Mouse (Mus musculus) gastrocnemius, postnatal 14 days (tissue): ENCODE results near the gene Tspan31. TPM values are rescaled to one million over a fixed set of nuclear protein-coding genes. Genes with fewer than 3 reads are reported as not detected.
A peak's percentile ranks its signal among the peaks of the same experiment; 100 is the strongest.

Experiments
- DNase-seq: peaks from one replicate; pipeline ENCODE4 v3.0.0; 2021; ENCODE audit warnings: mixed read lengths
- intact Hi-C: fragments of 180-260 bp; cut with DNase I; formaldehyde crosslinking; loops from one replicate; pipeline ENCODE4 v1.15.1; 2025; ENCODE audit warnings: low total_unique reads
- long read RNA-seq, 2 experiments: library from polyadenylated mRNA; stranded (forward); transcript quantifications; one replicate each; pipeline ENCODE4 v2.0.0; 2021
- total RNA-seq, 2 experiments: library from RNA; stranded (reverse); gene quantifications; 2 replicates each; pipeline ENCODE4 v1.2.3; 2021

Gene Tspan31
- total RNA-seq, result 10 to 100 TPM; 26.5 to 31.6 TPM
- long read RNA-seq, experiment 1, transcript Tspan31-201 (6 exons, 1,556 nt), result major isoform, 36 of 38 reads
- long read RNA-seq, experiment 1, partial matches to known transcripts, result 1 of 38 reads
- long read RNA-seq, experiment 1, other reads (novel, unspliced or antisense), result 1 of 38 reads
- long read RNA-seq, experiment 2, transcript Tspan31-201 (6 exons, 1,556 nt), result major isoform, 38 of 40 reads
- long read RNA-seq, experiment 2, partial matches to known transcripts, result 1 of 40 reads
- long read RNA-seq, experiment 2, other reads (novel, unspliced or antisense), result 0 of 40 reads

DNA sequence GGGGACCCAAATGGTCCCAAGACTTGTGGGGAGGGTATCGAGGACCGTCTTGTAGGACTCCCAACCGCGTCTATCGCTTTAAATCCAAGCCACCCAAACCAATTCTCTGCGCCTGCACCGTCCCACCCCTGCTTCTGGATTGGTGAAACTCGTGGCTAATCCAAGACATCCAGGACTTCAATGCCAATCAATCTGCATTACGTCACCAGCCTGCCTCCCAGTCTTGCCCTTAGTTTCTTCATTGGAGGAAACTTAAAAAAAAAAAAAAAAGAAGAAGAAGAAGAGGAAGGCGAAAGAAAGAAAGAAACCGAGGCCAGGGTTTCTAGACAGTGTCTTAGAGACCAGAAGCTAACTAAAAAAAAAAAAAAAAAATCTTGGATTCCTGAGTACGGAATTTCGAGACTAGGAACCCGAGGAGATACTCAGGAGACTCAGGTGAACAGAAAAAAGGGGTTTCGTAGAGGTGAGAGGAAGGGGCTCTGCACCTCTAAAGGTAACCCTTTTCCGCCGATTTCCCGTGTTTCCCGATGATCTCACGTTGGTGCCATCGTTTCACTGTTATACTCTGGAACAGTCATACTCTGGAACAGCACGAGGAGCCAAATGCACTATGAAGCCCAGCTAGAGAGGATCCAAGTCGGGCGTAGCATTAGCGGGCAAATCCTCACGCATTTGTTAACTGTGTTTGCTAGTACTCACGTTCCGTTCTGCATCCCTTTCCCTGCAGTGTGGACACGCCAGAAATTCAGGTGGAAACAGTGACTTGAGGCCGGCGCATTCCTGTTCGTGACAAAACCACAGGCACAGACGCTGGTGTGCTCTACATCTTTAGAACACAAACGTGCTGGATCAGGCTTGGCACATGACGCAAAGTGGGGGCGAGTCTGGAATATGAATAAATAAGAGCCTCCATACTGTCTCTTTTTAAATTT, at the start of gene Tspan31:
Gene Tspan31 (minus strand): TSS at position 75 of the 932 bp plus-strand sequence.
- DNase-seq, result peak; percentile 89
- intact Hi-C loops, result no loop called here

DNA sequence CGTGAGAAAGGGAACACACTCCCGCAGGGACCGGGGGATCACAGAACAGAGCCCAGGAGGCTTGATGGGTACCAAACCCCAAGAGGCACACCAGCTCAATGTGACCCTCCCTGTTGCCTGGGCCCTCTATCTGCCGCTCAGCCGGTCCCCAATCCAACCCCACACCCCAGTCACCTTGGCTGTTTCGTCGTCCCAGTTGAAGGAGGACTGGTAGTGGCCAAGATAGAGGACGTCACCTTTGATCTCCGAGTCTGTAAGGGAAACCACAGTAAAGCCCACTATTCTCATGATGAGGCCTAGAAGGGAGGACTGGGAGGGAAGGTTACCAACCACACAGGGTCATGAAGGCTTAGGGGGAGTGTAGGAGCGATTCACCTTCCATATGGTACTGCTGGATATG, 49.2 kb upstream of the Tspan31 start:
- no peak for DNase-seq
- intact Hi-C loops, result no loop called here

DNA sequence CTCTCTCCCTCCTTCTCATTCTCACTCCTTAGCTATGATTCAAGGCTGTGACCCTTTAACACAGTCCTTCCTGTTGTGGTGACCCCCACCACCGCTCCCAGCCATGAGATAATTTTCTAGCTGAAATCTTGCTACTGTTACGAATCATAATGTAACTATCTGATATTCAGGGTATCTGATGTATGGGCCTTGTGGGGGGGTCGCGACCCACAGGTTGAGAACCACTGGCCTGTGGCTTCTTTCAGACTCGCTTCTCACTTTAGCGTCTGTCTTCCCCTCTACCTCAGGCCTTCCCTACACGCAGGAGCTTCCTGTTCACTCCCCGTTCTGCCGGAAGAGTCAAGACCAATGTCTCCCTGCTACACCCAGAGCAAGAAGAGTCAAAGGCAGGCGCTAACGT, 48.4 kb upstream of the Tspan31 start:
- DNase-seq, result no peak
- intact Hi-C loops, result no loop called here

DNA sequence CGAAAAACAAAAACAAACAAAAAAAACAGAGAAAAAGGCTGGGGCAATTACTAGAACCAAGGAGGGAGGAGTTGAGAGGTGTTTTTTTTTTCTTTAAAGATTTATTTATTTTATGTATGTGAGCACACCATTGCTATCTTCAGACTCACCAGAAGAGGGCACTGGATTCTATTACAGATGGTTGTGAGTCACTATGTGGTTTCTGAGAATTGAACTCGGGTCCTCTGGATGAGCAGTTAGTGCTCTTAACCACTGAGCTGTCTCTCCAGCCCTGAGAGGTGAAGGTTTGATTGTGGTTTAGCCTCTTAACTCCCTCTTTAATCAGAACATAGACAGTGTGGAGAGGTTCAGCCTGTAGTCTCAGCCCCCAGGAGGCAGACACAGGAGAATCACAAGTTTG, 45.0 kb upstream of the Tspan31 start:
- intact Hi-C loops, result no loop called here
- no peak for DNase-seq

DNA sequence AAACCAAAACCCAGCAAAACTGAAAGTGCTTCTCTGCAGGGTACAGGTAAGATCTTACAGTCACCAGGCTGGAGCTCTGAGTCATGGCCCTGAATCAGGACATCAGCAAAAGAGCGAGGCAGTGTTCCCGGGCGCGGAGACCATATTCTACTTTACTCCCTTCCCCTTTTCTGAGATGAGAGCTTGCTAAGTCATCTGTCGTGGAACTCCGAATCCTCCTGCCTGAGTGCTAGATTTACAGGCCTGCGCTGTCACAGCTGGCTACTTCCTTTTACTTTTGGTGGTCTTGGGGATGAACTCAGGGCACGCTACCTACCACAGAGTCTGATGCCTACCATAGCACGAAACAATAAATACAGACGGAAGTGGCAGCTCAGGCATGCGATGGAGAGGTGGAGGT, 44.3 kb upstream of the Tspan31 start:
- intact Hi-C loops, result no loop called here
- no peak for DNase-seq

DNA sequence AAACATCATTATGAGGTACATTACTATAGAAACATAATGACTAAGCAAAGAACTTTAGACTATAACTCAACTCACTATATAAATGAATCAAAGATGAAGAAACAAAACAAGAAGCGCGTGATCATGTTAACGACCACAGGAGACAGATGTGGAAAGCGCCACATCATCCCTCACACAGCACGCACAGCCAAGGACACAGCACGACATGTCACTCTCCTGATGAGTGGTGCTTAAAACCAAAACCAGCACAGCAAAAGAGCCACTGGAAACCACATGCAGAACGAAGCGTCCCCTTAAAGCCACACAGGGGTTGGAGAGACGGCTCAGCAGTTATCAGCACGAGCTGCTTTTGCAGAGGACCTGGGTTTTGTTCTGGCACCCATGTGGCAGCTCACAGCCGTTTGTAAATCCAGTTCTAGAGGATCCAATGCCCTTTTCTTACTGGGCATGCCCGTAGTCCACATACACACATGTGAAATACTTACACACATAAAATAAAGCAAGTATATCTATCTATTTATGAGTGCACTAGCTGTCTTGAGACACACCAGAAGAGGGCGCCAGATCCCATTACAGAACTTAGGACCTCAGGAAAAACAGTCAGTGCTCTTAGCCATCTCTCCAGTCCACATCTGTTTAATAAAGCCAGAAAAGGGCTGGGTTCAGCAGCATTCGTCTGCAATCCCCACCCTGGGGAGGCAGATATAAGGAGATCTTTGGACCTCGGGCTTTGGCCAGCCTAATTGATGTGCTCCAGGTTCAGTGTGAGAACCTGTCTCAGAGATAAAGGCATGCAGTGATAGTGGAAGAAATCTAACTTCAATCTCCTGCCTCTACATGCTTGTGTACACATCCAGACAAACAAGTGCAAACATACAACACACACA, 41.2 kb upstream of the Tspan31 start:
- DNase-seq, result no peak
- intact Hi-C loops, result no loop called here

DNA sequence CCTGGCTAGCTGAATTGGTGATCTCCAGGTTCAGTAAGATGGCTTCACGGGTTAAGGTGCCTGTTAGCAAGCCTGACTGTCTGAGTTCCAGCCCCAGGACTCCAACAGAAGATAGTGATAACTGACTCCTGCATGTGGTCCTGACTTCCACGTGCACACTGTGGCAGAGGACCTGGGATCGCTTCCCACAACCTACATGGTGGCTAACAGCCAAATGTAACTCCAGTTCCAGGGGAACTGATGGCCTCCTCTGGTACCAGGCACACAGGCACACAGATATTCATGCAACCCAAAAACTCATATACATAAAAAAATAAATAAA, 38.2 kb upstream of the Tspan31 start:
- intact Hi-C loops, result no loop called here
- no peak for DNase-seq

DNA sequence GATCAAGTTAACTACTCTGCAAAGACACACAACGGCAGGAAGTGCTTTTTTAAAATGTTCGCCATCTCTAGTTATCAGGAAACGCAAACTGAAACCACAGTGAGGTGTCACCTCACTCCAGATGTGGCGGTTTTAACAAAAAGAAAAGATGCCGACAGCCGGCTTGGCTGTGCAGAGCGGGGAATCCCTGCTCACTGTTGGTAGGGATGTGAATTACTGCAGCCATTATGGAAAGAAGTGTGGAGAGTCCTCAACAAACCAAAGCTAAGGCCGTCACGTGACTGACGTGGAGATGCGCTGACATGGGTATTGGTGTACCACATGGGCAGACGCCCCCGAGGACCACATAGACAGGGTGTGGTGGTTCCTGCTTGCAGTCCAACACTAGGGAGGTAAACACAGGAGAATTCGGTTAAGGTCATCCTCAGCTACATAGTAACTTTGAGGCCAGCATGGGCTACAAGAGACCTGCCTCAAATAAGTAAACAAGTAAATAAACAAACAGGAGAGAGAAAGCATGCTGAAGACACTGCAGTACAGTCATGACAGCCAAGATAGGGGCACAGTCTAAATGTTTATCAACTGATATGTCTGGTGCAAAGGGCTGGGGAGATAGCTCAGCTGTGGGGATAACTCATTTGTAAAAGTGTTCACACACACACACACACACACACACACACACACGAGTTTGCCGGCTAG, 37.6 kb upstream of the Tspan31 start:
- DNase-seq, result no peak
- intact Hi-C loops, result no loop called here

DNA sequence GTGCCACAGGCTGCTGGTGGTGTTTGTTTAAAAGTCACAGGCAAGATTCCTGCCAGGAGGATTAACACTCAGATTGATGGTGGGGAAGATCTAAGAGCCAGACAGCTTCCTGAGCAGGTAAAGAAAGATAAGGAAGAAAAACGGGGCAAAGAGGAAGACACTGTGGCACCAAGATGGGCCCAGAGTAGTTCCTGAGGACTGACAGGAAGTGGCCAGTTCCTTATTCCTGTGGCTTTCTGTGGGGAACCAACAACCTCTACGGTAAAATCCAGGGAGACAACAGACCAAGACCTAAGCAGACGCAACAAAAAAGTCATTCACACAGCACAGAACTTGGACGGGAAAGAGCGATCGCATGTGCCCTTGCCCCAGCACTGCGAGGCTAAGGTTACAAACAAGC, 33.6 kb upstream of the Tspan31 start:
- intact Hi-C loops, result no loop called here
- no peak for DNase-seq

DNA sequence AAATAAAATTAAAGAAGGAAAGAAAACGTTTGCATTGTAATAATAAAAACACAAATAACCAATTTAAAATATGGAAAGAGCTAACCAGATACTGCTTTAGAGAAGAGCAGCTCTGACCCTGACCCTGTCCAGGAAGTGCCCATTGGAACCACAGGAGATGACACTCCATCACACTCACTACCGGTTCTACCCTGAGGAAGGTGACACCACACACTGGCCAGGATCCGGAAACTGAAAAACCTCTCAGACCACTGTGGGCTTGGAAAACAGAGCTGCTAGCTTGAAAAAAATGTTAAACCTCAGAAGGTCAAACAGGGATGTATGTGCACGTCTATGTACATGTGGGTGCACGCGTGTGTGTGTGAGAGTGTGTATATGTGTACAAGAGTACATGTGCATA, 31.1 kb upstream of the Tspan31 start:
- intact Hi-C loops, result no loop called here

DNA sequence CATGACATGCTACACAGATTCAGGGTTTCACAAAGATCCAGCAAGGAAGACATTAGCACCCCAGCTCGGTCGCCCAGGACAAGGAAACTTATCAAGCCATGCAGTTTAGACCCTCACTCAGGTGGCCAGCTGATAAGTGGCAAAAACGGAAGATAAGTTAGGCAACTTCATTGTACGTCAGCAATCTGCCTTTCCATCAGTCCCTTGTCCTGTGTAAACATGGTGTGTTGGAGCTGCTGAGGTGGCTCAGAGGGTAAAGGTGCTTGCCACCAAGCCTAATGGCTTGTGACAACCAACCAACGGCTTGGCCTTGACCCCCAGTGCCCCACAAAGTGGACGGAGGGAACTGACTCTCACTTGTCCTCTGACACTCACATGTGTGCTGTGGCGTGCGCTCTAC, 30.4 kb upstream of the Tspan31 start:
- no peak for DNase-seq
- intact Hi-C loops, result no loop called here

More for the DNA sequence above, 31.1 kb upstream of the Tspan31 start:
- no peak for DNase-seq

DNA sequence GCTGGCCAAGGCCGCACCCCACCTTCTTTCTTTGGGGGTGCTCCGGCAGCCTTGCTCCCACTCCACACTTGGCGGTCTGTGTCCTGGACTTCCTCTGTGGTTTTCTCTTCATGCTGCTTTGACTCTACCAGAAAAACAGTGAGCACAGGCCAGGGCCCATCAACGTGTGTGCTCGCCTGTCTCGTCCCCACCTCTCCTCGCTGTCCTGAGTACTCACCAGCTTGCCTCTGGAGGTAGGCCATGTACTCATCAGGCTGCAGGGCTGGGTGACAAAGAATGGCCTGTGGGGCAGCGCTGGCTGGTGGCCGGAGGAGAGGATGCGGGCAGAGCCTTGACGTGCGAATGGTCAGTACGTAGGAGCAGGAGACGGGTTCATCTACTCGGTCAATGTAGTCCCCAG, 29.8 kb upstream of the Tspan31 start:
- no peak for DNase-seq
- intact Hi-C loops, result no loop called here

DNA sequence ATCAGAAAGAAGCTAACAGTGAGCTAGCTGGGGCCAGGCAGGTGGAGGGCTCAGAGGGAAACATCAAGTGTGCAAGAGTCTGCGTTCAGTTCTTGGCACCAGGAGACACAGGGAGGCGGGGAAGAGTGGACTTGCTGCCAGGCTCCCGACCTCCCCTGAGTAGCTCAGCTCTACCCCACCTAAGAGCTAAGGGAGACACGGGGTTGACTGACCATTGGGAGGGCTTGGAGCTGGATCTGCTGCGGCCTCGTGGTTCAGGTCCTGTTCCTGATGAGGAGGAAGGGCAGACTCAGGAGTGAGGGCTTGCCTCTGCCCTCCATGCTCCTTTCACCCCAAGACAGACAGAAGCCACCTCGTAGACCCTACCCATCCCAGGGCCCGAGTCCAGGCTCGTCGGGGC, 29.1 kb upstream of the Tspan31 start:
- intact Hi-C loops, result no loop called here

DNA sequence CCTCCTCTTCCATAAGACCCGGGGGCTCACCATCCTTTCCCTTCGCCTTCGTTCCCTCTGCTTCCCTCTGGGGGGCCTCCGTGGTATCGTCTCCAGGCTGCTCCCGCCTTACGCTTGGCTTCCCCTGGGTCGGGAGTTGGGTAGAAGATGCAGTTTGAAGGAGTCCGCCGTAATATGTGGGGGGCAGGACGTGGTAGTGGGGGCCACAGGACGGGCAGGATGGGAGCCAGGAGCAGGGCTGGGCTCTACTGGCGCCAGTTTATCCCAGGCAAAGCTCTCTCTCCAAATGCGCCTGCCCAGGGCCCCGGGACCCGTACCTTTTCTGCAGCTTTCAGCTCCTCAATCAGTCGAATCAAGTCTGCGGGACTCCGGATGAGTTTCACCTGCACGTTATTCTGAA, 28.4 kb upstream of the Tspan31 start:
- intact Hi-C loops, result no loop called here

More for the DNA sequence above, 29.1 kb upstream of the Tspan31 start:
- no peak for DNase-seq

DNA sequence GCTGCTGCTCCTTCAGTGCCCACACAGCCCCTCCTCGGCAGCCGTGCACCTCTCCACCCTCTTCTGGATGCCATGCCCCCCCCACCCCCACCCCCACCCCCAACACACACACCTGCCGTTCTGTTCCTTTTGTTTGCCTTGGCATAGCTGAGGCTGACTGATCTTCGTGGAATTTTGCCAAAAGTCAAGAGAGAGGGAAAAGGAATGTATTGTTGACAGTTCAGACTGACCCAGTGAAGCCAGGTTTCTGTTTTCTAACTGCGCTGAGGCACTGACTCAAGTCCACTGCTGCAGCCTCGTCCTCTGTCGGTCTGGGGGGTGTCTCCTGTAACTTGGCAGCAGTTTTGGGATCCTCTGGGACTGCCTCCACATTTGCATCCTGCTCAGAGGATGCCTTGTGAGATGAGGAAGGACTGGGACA, 24.3 kb upstream of the Tspan31 start:
- no peak for DNase-seq
- intact Hi-C loops, result no loop called here

More for the DNA sequence above, 28.4 kb upstream of the Tspan31 start:
- DNase-seq, result no peak

DNA sequence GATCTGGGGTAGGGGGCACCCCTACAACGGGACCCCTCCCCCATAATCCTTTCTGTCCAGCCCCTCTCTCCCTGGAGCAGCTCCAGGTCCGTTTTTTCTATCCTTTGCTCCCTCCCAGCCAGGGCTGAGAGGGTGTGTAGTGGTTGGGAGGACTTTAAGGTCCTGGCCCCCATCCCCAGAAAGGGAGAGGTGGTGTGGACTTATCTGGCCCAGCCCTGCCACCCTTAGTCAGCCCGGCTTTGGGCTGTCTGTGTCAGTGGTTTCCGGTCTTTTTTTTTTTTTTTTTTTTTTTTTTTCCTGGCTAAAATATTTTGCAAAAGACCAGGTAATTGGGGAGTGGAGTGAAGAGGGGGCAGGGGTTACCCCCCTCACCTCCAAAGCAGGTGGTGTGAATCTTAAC, 22.7 kb upstream of the Tspan31 start:
- no peak for DNase-seq
- intact Hi-C loops, result no loop called here

DNA sequence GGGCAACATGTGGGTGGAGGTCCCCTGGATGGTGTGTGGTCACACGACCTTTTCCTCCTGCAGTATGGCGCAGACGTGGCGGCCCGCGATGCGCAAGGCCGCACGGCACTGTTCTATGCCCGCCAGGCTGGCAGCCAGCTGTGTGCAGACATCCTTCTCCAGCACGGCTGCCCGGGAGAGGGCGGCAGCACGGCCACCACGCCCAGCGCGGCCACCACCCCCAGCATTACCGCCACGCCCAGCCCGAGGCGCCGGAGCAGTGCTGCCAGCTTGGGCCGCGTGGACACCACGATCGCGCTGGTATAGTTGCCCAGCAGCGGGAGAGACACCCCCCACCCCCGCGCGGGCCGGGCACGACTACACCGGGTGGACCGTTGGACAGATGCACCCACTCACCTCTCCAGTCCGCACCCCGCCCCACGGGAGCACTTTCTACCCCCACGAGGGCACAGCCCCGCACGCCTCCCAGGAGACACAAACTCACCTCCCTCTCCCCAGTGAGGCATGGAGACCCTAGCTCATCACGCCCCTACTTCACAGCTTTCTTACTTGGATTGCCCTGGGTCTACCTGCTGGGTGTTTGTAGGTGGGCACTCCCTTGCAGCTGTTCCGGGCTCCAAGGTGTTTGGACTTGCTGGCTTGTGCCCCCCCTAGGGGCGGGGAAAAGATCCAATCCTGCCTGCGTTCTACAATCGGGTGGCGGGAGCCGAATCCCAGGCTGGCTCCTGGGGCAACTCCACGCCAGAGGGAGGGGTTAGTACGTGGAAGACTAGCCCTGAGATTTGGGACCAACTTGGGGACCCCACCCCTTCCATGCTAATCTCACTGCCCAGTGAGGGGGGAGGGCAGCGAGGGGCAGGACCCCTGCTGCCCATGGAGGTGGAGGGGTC, 21.7 kb upstream of the Tspan31 start:
- intact Hi-C loops, result no loop called here
- DNase-seq, result peak; percentile 61

DNA sequence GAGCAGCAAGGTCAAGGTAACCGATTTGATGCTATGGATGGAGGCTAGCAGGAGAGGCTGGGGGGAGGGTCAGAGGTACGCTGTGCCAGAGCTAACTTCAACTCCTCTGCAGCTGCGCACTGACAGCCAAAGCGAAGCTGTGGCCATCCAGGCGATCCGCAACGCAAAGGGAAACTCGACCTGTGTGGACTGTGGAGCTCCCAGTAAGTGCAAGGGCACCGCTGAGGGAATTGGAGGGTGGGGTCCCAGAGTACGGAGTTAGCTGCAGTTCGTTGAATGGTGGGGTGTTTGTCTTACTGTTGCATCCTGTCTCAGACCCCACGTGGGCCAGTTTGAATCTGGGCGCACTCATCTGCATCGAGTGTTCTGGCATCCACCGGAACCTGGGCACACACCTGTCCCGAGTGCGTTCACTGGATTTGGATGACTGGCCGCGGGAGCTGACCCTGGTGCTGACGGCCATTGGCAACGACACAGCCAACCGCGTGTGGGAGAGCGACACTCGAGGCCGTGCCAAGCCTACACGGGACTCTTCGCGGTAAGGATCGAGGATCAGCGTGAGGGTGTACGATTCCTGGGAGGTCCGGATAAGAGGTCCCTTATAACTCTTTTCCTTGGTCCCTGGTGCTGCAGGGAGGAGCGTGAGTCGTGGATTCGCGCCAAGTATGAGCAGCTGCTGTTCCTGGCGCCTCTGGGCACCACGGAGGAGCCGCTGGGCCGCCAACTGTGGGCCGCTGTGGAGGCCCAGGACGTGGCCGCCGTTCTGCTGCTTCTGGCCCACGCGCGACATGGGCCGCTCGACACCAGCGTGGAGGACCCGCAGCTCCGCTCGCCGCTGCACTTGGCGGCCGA, 20.7 kb upstream of the Tspan31 start:
- DNase-seq, result peak; percentile 70
- intact Hi-C loops, result no loop called here
